Mouse (Mus musculus): ENCODE measurements at regions not wholly inside any gene's neighbourhood (a gene's known extent, or its start where the extent isn't known, plus 50 kb on each side); places are given as distances from the start of the nearest gene placed in this dataset.

DNA sequence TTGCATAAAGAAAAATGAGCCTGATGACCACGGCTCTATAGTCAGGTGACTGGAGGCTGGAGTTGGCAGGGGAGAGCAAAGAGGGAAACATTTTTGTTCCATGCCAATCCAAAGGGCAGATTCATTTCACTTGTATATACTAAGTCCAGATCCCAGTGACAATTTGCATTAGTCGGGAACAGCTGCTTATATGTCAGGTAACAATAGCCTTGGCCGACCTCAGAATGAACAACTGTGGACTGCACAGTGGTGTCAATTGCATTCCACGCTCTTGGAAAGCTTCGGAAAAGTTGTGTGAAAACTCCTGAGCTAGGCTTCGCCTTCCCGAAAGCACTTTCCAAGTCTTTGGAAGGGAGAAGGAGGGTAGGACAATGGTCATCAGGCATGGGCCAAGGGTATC lies 419.8 kb upstream of the Smarca2 start:
- intact Hi-C loops (cut with DNase I), result loop anchor here (10.0 kb wide), 2 partner anchors 480 to 510 kb away; partner anchors contain the start of gene Dmrt2
- no peak for DNase-seq (ENCODE audit: extremely low spot score in 1 of 2, low spot score in 2 of 2)

DNA sequence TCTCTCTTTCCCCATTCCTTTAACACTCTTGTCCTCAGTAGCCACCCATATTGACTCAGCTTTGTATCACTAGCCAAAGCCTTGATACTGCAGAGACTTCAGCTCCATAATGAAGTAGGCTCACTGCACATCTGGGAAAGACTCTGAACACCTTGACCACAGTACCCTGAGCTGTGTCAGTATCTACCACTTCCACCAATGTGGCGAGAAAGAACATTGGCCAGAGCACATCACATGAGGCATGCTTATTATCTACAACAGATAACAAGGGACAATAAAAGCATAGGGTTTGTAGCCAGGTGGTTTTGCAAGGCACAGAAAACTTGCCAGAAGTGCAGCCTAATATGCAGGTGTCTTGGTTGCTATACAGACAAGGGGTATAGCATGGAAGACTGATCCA lies 414.0 kb upstream of the Smarca2 start:
- no peak for DNase-seq (ENCODE audit: extremely low spot score in 1 of 2, low spot score in 2 of 2)
- intact Hi-C loops (cut with DNase I), result no loop called here

DNA sequence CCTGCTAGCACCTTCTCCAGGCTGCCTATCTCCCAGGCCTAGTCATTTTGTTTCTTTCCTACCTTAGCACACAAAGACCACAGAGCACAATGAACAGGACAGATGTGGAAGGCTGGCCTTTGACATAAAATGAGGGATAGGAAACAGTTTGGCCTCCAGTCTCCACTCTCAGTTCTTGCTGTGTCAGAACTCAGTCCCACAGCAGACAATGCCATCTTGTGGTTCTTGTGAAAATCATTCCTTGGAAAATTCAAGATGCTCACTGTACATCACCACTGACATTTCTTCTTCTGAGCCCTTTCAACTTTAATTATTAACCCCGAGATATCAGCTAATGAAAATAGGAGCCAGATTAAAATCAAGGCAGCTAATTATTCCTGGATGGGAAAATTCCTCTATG lies 411.2 kb upstream of the Smarca2 start:
- peak in 1 of 2 experiments; percentile 16 for DNase-seq (ENCODE audit: extremely low spot score in 1 of 2, low spot score in 2 of 2)
- intact Hi-C loops (cut with DNase I), result no loop called here

DNA sequence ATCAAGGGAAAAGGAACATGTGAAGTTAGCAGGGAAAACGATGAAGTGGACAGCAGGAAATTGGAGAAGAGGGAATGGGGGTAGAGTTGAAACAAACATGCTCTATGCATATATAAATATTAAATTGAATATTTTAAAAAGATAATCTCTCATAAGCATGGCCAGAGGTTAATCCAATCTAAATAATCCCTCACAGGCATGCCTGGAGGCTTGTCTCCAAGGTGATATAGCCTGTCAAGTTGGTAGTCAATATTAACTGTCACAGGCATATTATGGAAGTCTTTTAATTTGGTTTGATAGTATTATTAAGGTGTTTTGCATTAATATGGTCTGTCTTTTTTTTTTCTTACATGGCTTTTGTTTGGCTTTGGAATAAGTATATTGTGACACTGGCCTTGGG lies 396.1 kb upstream of the Smarca2 start:
- intact Hi-C loops (cut with DNase I), result no loop called here
- no peak for DNase-seq (ENCODE audit: extremely low spot score in 1 of 2, low spot score in 2 of 2)

DNA sequence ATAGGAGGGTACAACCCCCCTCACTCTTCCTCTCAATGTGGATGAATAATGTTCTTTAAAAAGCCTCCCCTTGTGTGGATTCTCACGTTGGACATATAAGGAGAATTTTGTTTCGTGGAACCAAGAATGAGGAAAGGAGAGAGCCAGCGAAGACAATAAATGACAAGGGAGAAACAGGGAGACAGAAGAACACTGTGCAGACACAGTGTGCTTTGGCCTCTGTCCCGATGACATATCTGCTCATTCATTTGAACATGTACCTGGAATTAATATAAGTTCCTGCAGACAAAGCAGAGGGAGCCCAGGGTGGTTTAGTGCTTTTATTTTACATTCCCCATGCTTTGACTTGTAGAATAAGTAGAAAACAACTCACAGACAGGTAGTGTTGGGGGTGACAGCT lies 370.3 kb upstream of the Smarca2 start:
- DNase-seq (ENCODE audit: extremely low spot score in 1 of 2, low spot score in 2 of 2), result no peak
- intact Hi-C loops (cut with DNase I), result no loop called here

DNA sequence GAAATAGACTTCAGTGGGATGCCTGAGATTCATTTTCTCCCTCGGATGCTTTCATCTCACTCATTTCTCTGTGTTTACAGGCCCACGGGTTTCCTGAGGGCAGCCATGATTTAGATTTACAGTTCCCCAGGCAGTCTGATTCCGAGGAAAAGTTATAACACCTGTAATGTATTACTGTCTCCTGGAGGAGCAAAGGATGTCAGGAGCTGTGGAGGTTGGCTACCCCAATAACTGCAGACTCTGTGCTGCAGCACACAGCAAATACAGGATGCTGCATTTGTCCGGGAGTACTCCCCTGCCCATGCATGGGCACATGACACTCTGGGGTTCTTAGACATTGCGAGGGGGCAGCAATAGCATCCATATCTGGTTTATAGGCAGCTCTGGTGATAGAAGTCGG lies 360.8 kb upstream of the Smarca2 start:
- intact Hi-C loops (cut with DNase I), result no loop called here
- DNase-seq (ENCODE audit: extremely low spot score in 1 of 2, low spot score in 2 of 2), result no peak

DNA sequence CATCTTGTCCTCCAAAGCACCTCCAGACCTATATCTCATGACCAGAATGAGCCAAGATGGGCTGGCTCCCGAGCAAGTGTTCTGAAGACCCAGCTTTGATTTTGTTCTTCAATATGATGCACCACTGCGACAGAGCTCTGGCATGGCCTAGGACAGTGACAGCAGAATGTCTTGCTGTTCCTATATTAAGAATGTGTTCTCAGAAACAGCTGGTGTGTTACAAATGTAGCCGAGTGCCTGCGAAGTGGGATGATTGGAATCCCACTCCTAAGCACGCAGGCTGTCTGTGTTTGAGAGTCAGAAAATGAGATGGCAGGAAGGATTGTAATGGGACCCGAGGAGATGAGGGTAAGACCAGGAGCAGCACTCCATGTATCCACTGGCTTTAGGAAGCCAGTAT lies 355.1 kb upstream of the Smarca2 start:
- peak in 1 of 2 experiments; percentile 27 for DNase-seq (ENCODE audit: extremely low spot score in 1 of 2, low spot score in 2 of 2)
- intact Hi-C loops (cut with DNase I), result no loop called here

DNA sequence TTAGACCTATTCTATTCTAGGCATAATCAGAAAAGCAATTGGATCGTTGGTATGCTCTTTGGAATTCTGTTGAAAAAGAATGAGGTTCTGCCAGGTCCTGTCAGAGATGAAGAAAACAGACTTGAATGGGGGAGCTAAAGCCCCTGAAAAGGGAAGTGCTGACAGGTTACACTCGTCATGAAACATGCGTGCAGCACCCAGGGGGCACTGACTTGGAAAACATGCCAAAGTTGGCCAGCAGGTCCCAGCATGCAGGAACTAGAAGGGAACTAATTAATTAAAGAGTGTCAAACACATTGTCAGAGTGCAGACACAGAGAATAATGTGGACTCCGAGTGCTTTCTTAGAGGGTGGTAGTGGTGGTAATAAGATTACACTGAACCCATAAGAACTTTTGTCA lies 346.2 kb upstream of the Smarca2 start:
- DNase-seq (ENCODE audit: extremely low spot score in 1 of 2, low spot score in 2 of 2), result no peak
- intact Hi-C loops (cut with DNase I), result no loop called here

DNA sequence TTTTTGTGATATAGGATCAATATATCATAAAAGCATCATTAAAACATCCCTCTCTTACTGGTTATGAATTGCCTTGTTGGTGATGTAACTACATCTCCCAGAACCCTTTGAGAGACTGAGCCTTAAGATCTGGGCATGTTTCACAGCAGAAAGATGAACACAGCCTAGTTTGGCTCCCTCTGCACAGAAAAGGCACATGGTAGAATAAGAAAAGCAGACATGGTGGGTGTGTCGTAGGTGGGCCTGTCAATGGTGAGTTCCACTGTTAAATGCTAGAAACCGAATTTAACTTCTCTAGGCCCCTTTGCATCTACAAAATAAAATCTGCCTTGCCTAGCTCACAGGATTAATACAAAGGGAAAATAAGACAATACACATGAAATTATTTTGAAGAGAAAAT lies 343.3 kb upstream of the Smarca2 start:
- DNase-seq (ENCODE audit: extremely low spot score in 1 of 2, low spot score in 2 of 2), result no peak
- intact Hi-C loops (cut with DNase I), result no loop called here

DNA sequence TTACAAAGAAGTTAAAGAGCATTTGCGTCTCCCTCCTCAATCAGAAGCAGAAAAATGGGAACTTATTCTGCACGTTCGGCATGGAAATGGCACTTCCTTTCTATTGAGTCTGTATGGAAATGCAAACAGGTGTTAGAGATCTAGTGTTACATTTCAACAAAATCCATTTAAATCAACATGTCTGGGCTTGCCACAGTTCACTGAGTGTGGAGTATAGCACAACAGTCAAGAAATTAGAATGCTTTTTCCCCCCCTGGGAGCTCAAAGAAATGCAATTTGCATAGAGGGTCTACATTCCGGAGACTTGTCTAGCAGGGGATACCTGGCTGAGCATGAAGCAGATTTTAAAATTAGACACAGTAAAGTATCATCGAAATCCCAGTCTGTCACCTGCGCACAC lies 308.5 kb upstream of the Smarca2 start:
- intact Hi-C loops (cut with DNase I), result no loop called here
- DNase-seq (ENCODE audit: extremely low spot score in 1 of 2, low spot score in 2 of 2), result no peak

DNA sequence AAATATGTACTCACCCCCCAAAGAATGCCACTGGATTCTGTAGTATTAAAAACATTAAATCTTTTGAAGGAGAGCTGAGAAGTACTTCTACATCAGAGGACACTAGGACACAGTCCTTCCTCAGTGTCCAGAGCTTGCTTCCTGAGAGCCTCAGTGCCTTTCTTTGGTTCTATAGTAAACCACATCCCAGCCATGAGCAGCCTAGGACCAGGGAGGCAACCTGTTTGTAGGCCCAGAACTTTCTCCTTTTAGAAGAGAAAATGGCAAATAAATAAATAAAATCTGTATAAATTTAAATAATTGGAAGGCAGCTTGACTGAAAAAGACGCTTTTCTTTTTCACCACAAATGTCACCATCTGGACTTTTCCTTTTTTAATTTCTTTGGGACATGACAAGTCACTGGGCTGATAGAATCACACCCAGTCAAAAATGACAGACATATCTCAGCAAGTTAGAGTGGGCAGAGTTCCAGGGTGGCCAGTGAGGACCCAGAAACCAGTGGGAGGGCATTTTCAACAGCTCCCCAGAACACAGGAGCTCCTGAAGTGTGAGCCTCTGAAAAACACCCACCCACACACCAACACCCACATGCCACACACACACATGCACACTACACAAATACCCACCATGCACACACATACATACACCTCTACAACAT lies 296.2 kb upstream of the Smarca2 start:
- intact Hi-C loops (cut with DNase I), result no loop called here
- peak; percentile 38 to 51 for DNase-seq (ENCODE audit: extremely low spot score in 1 of 2, low spot score in 2 of 2)

DNA sequence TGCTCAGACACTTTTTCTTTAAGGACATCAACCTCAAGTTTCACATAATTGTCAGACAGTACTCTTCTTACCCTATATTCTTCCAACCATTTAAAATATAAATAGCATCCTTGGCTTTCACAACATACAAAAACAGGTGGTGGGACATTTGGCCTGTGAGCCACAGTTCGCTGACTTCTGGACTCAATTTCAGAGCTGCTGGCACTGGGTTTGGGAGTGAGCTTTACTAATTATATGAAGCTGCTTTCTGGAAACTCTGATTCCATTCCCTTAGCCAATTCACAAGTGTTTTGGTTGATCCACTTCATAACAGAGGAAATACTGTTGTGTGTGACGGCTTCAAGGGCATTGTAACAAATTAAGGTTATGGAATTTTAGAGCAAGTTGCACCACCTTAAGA lies 285.9 kb upstream of the Smarca2 start:
- no peak for DNase-seq (ENCODE audit: extremely low spot score in 1 of 2, low spot score in 2 of 2)
- intact Hi-C loops (cut with DNase I), result no loop called here

DNA sequence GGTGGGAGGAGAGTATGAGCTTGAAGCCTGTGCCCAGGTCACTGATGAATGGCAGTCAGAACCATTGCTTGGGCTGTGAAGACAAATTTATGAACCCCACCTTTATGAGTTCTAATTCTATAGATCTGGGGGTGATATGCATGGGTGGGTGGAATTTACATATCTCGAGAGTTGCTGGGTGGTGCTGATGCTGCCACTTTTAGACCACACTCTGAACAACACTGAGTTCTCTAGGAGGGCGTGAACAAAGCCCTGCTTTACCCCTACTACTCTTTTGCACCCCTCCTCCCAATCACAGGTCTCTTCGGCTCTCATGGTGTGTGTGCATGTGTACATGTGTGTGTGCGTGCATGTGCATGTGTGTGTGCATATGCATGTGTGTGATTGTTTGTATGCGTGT lies 281.2 kb upstream of the Smarca2 start:
- intact Hi-C loops (cut with DNase I), result no loop called here
- no peak for DNase-seq (ENCODE audit: extremely low spot score in 1 of 2, low spot score in 2 of 2)

DNA sequence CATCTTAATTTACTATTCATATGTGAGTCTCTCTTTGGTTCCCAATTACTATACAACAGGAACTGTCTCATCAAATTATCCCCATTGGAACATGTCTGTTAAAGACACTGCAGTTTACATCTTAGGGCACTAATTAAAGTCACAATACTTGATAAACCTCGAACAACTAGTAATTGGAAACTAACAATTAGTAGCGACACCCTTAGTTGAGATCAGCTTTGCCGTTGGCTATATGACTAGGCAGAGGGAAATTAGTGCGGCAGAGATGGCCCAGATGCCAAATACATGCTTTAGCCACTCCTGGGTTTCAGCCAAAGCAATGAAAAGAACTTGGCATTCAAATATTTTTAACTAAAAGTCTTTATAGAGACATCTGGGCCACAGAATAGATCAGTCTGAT lies 265.7 kb upstream of the Smarca2 start:
- DNase-seq (ENCODE audit: extremely low spot score in 1 of 2, low spot score in 2 of 2), result no peak
- intact Hi-C loops (cut with DNase I), result no loop called here

DNA sequence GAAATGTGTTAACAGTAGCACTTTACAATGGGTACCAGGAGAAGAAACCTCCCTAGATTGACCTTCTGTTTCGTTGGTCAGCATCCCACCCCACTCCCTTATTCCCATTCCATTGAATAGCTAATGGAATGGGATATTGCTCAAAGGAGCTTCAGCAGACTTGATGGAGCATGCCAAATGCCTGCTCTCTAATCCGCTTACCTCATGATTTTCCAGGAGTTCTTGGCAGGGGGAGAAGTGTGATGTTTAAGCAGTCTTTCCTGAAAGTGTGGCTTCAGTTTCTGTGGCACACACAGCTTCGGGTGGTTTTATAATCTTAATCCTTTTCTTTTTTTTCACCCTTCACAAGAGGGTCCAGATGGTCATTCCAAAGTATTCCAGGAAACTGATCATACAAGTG lies 264.7 kb upstream of the Smarca2 start:
- no peak for DNase-seq (ENCODE audit: extremely low spot score in 1 of 2, low spot score in 2 of 2)
- intact Hi-C loops (cut with DNase I), result no loop called here

DNA sequence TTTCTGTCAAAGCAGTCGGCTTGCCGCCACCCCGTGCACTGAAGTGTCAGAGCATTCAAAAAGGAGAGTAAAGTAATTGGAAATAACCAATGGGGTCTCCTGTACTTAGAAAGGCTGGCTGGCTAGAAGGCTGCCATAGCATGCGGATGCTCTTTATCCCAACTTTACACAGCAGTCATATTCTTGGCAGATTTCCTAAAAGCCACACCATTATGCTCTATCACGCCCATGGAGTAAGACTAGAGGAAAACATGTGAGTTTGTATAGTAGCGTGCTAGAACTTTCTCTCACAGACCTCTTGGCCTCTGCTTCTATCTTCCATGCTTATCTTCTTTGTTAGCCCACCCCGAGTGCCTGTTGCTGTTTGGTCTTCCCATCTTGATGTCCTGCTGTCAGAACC lies 249.8 kb upstream of the Smarca2 start:
- intact Hi-C loops (cut with DNase I), result no loop called here
- DNase-seq (ENCODE audit: extremely low spot score in 1 of 2, low spot score in 2 of 2), result no peak

DNA sequence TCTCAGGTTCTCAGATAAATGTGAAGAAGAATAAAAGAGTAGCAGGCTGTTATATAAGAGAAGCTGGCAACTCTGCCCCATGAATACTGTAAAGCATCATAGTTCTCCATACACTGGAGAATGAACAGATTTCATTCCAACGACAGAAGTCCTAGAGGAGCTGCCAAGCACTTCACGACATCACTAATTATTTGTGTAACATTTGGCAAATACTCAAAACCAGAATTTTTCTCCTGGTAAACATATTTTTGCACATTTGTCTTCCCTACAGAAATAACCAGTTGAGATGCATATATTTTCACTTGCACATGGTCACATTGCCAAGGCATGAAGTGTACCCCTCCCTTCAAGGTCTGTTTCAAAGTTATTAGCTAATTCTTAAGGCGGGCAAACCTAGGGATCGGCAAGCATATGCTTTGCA lies 220.9 kb upstream of the Smarca2 start:
- intact Hi-C loops (cut with DNase I), result no loop called here
- no peak for DNase-seq (ENCODE audit: extremely low spot score in 1 of 2, low spot score in 2 of 2)

DNA sequence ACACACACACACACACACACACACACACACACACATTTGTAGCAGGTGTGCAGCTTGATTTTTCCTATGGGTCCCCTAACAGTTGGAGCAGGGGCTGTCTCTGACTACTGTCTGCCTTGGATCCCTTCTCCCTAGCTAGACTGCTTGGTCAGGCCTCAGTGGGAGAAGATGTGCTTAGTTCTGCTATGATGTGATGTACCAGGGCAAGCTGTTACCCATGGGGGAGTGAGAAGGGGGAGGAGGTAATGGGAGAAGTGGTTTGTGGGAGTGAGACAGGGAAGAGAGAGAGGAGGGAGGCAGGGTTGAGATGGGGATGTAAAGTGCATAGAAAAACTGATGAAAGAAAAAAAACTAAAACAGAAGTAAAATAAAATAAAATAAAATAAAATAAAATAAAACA lies 218.8 kb upstream of the Smarca2 start:
- intact Hi-C loops (cut with DNase I), result no loop called here
- DNase-seq (ENCODE audit: extremely low spot score in 1 of 2, low spot score in 2 of 2), result no peak

DNA sequence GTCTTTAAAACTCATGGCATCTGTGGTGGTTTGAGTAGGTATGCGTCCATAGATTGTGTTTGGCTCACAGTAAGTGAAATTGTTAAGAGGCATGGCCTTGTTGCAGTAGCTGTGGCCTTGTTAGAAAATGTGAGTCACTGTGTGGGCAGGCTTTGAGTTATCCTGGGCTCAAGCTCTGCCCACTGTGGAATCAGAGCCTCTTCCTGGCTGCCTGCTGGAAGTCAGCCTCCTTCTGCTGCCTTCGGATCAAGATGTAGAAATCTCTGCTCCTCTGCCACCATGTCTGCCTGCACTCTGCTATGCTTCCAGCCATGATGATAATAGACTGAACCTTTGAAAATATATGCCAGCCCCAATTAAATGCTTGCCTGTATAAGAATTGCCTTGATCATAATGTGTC lies 192.2 kb upstream of the Smarca2 start:
- no peak for DNase-seq (ENCODE audit: extremely low spot score in 1 of 2, low spot score in 2 of 2)
- intact Hi-C loops (cut with DNase I), result no loop called here

DNA sequence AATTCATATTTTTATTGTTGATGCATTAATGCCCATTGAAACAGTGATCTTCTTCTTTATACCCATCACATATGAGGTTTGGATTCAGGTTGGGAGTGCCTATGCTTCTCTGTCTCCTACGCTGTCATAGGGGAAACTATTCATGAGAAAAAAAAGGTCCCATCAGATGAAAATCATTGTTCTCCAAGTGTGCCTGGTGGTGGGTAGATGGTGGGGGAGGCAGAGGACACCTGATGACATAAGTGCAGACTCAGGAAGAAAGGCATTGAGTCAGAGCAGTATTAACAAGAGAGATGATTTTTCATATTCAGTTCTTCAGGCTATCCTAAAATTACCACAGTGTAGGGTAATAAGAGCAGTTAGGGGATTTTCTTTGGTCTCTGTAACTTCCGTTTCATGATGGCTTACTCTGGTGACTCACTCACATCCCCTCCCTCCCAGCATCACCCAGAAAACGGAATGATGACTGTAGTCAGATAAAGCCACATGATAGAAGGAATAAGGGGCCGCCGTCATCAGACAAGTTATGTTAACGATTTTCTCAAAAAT lies 190.3 kb upstream of the Smarca2 start:
- no peak for DNase-seq (ENCODE audit: extremely low spot score in 1 of 2, low spot score in 2 of 2)
- intact Hi-C loops (cut with DNase I), result no loop called here

DNA sequence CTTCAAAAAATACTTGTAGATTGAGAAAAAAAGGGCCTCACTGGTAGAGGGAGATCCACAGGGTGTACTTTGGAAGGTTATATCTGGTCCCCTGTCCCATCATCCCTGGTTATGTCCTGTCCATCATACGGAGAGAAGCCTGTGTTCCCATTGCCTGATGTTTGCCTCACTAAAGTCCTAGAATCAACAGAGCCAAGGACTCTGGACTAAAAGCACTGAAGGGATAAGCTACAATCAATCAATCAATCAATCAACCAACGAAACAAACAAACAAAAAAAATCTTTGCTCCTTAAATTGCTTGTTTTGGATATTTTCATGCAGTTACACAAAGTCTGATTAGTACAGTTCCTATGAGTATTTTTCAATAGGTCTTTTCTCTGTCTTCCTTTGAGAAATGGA lies 185.1 kb upstream of the Smarca2 start:
- no peak for DNase-seq (ENCODE audit: extremely low spot score in 1 of 2, low spot score in 2 of 2)
- intact Hi-C loops (cut with DNase I), result no loop called here
